Mouse (Mus musculus) stomach, embryonic 14.5 days (tissue): ENCODE measurements around the gene Otub1. TPM values are rescaled to one million over a fixed set of nuclear protein-coding genes. Genes with fewer than 3 reads are reported as not detected.

Experiments used
- ATAC-seq: fragments of 200-750 bp; cut with Nextera tagmentation; 2 replicates; pipeline ENCODE4 v1.8.0; 2017; ENCODE audit warnings: low read depth, moderate TSS enrichment; ENCODE audit not compliant: insufficient number of reproducible peaks, insufficient read depth, low FRiP score
- H3K27ac ChIP-seq: fragments of 300-500 bp; sonication (generic); 2 replicates; pipeline ENCODE4 v1.5.1; 2014; ENCODE audit warnings: mild to moderate bottlenecking, low read length, moderate library complexity, mixed read lengths
- H3K27me3 ChIP-seq: fragments of 300-500 bp; sonication (generic); 2 replicates; pipeline ENCODE4 v1.6.1; 2014; ENCODE audit warnings: low read length, control low read depth, mixed read lengths; ENCODE audit not compliant: control insufficient read depth, insufficient read depth
- H3K36me3 ChIP-seq: fragments of 300-500 bp; sonication (generic); 2 replicates; pipeline ENCODE4 v1.6.1; 2014; ENCODE audit warnings: mild to moderate bottlenecking, control low read depth, low read length, moderate library complexity, mixed read lengths; ENCODE audit not compliant: control insufficient read depth, insufficient read depth
- H3K4me1 ChIP-seq: fragments of 300-500 bp; sonication (generic); 2 replicates; pipeline ENCODE4 v1.6.1; 2014; ENCODE audit warnings: low read length, control low read depth, mixed read lengths; ENCODE audit not compliant: control insufficient read depth, insufficient read depth
- H3K4me2 ChIP-seq: fragments of 300-500 bp; sonication (generic); replicated peaks from 2 replicates; pipeline ENCODE4 v1.6.1; 2014; ENCODE audit warnings: low read depth, low read length, control low read depth
- H3K4me3 ChIP-seq: fragments of 300-500 bp; sonication (generic); 2 replicates; pipeline ENCODE4 v1.5.1; 2014; ENCODE audit warnings: low read depth, low read length, control low read depth
- H3K9ac ChIP-seq: fragments of 300-500 bp; sonication (generic); replicated peaks from 2 replicates; pipeline ENCODE4 v1.6.1; 2014; ENCODE audit warnings: low read depth, mild to moderate bottlenecking, control low read depth, low read length, moderate library complexity, mixed read lengths
- H3K9me3 ChIP-seq: fragments of 300-500 bp; sonication (generic); 2 replicates; pipeline ENCODE4 v1.6.1; 2016; ENCODE audit warnings: low read depth, low read length, control low read depth; ENCODE audit not compliant: control insufficient read depth
- WGBS: fragments of 180-500 bp; shearing (Covaris S2); extraction: QIAGEN DNeasy Blood & Tissue Kit; methylation state at CpG from one replicate; pipeline ENCODE4 v1.1.7; 2014; 5-methylcytosine and 5-hydroxymethylcytosine counted together
- polyA plus RNA-seq: library from polyadenylated mRNA; unstranded; fragments of >200 nt; fragmentation: Nextera tagmentation; extraction: Ambion mirVana; gene quantifications from 2 replicates; pipeline ENCODE4 v1.2.1, GENCODE M21; 2014

The Otub1 gene
- polyA plus RNA-seq, 1 experiment from 2014 or later = 238 TPM

GRCm38 (mm10) chr19:7165509-7166199 is 40.5 kb downstream of the Otub1 start:
- H3K4me3 ChIP-seq = peak overlapping the region; percentile 64
- no peaks in the 10 kb centered on the region for H3K9me3 ChIP-seq
- WGBS = under 1% methylated on average over 61 of the region's 105 CpGs
- H3K27me3 ChIP-seq = no peaks in the 10 kb centered on the region; the same call in 1 of the 2 replicates
- peak overlapping the region; percentile 98 for H3K4me2 ChIP-seq
- H3K36me3 ChIP-seq = no peaks in the 10 kb centered on the region
- peaks cover 14% of the 10 kb centered on the region; the same call in 1 of the 2 replicates for H3K4me1 ChIP-seq
- ATAC-seq = no peak; the same call in 1 of the 2 replicates
- no peak overlapping the region for H3K27ac ChIP-seq
- peak overlapping the region; percentile 61 for H3K9ac ChIP-seq

DNA sequence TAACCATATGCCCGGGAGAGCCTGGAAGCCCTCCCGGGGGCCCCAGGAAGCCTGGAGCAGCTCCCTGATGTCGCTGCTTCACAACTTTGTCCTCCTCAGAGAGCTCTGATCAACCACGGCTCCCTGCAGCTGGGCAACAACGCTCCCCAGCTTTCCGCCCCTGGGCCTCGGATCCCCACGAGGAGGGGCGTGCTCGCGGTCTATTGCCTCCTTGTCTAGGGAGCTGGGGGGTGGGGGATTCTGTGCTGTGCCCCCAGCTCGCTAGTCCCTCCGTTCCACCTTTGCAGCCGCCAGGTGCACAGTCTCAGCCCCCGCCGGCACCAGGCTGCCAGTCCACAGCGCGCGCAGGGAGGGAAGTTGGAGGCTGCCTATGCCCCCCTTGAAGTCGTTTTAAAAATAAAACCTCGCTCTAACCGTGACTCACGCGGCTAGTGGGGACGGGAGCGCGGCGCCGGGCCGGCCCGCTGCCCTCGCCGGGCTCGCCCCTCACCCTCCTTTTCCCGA is 41.2 kb downstream of the Otub1 start:
- ATAC-seq = no peak
- Histone ChIP-seq H3K27me3 (no peaks in the 10 kb centered on the region; the same call in 1 of the 2 replicates), H3K4me2 (peak overlapping the region; percentile 98), H3K27ac (no peak overlapping the region), H3K9me3 (no peaks in the 10 kb centered on the region), H3K36me3 (no peaks in the 10 kb centered on the region), H3K9ac (peak overlapping the region; percentile 61), H3K4me1 (peaks cover 21% of the 10 kb centered on the region), H3K4me3 (peak overlapping the region; percentile 64)
- WGBS = 1% methylated on average over 34 of the region's 35 CpGs

GRCm38 (mm10) chr19:7164238-7164637 is 41.9 kb downstream of the Otub1 start:
- ATAC-seq = no peak
- Histone ChIP-seq H3K9me3 (no peaks in the 10 kb centered on the region), H3K4me3 (peak overlapping the region; percentile 64; the same call in 1 of the 2 replicates), H3K36me3 (no peaks in the 10 kb centered on the region), H3K27ac (no peak overlapping the region), H3K27me3 (no peaks in the 10 kb centered on the region; the same call in 1 of the 2 replicates), H3K4me1 (peaks cover 21% of the 10 kb centered on the region), H3K4me2 (peak overlapping the region; percentile 98), H3K9ac (no peak overlapping the region)
- 8% methylated on average over 6 of the region's 6 CpGs for WGBS

- no peak overlapping the region for H3K4me2 ChIP-seq
- WGBS = 75% methylated on average over 3 of the region's 3 CpGs
- H3K9me3 ChIP-seq = no peaks in the 10 kb centered on the region
- no peak overlapping the region for H3K9ac ChIP-seq
- no peak overlapping the region for H3K4me3 ChIP-seq
- peaks cover 20% of the 10 kb centered on the region for H3K4me1 ChIP-seq
- no peak for ATAC-seq
- no peak overlapping the region for H3K27ac ChIP-seq
- no peaks in the 10 kb centered on the region for H3K27me3 ChIP-seq
- no peaks in the 10 kb centered on the region for H3K36me3 ChIP-seq
Observed at GRCm38 (mm10) chr19:7161064-7161463, 45.1 kb downstream of the Otub1 start.

- H3K4me3 ChIP-seq = no peak overlapping the region
- H3K9ac ChIP-seq = no peak overlapping the region
- no peaks in the 10 kb centered on the region for H3K27me3 ChIP-seq
- no peaks in the 10 kb centered on the region for H3K36me3 ChIP-seq
- no peaks in the 10 kb centered on the region for H3K9me3 ChIP-seq
- WGBS = 5% methylated on average over 14 of the region's 14 CpGs
- peaks cover 20% of the 10 kb centered on the region for H3K4me1 ChIP-seq
- peak; percentile 47; the same call in 1 of the 2 replicates for ATAC-seq
- 0 out of 2 replicates have a peak overlapping the region, but pooled peaks have one; percentile 10 for H3K4me2 ChIP-seq
- H3K27ac ChIP-seq = peak overlapping the region; percentile 23; the same call in 1 of the 2 replicates
Observed at GRCm38 (mm10) chr19:7160151-7160906, 45.8 kb downstream of the Otub1 start.

- Histone ChIP-seq H3K9me3 (no peaks in the 10 kb centered on the region), H3K27me3 (no peaks in the 10 kb centered on the region), H3K4me1 (peaks cover 14% of the 10 kb centered on the region), H3K4me3 (no peak overlapping the region), H3K9ac (no peak overlapping the region), H3K36me3 (no peaks in the 10 kb centered on the region), H3K27ac (no peak overlapping the region; the same call in 1 of the 2 replicates), H3K4me2 (no peak overlapping the region)
- WGBS = 40% methylated on average over 14 of the region's 14 CpGs
- no peak for ATAC-seq
Observed at GRCm38 (mm10) chr19:7157734-7158133, 48.4 kb downstream of the Otub1 start.

GRCm38 (mm10) chr19:7155196-7155595 is 50.9 kb downstream of the Otub1 start:
- Histone ChIP-seq H3K4me1 (peaks cover 13% of the 10 kb centered on the region), H3K36me3 (no peaks in the 10 kb centered on the region), H3K9ac (no peak overlapping the region), H3K27me3 (no peaks in the 10 kb centered on the region), H3K9me3 (no peaks in the 10 kb centered on the region), H3K4me2 (no peak overlapping the region), H3K4me3 (no peak overlapping the region), H3K27ac (no peak overlapping the region)
- peak; percentile 59; the same call in 1 of the 2 replicates for ATAC-seq
- WGBS = 72% methylated on average over 6 of the region's 6 CpGs

DNA sequence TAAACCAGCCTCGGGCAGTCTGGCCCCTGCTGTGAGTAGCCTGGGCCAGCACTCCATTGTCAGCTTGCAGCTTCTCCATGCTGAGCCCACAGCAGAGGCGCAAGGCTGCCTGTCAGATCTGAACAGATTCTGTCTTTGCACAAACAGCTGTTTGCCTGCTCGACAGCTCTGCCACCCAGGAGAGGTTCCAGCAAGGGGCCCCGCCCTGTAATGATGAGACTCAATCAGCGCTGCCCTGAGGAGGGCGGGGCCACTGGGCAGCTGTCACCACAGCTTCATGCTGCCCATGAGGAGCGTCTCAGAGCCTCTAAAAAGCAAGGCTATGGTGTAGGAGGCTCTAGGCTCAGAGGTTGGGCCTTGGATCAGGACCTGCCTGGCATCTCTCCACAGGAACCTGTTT is 52.9 kb downstream of the Otub1 start:
- WGBS = 23% methylated on average over 7 of the region's 7 CpGs
- Histone ChIP-seq H3K4me3 (no peak overlapping the region), H3K9me3 (no peaks in the 10 kb centered on the region), H3K4me1 (peaks cover 18% of the 10 kb centered on the region; the same call in 1 of the 2 replicates), H3K9ac (no peak overlapping the region), H3K27ac (peak overlapping the region; percentile 15; the same call in 1 of the 2 replicates), H3K4me2 (no peak overlapping the region), H3K36me3 (no peaks in the 10 kb centered on the region), H3K27me3 (no peaks in the 10 kb centered on the region)
- no peak for ATAC-seq
